Mouse (Mus musculus): ENCODE data around the gene Tank. TPM values are rescaled to one million over a fixed set of nuclear protein-coding genes. Genes with fewer than 3 reads are reported as not detected.

Gene Tank
- polyA plus RNA-seq, 1 experiment from 2014 or later, result 28.3 TPM

DNA sequence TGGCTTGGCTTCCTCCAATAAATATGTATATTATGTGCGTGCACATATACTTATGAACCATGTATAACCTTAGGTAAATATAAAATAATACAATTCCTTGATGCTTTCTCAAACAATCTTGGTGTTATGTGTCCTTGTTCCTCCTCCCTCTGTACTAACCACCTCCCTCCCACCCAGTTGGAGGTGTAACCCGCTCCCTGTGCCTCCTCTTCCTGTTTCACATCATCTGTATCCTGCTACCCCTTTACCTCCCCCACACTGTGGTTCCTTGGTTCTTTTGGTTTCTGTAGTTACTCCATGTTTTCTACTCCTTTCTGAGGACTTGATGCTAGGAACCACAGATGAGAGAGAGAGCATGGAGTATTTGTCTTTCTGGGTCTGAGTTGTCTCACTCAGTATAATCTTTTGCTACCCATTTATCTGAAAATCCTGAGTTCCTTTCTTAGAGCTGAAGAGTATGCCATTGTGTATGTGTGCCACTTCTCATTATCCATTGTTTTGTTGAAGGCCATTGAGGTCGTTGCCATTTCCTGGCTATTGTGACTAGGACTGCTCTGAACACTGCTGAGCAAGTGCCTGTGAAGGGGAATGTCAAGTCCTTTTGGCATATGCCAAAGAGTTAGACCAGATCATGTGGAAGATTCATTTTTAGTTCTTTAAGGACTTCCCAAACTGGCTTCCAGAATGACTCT is 52.6 kb downstream of the Tank start:
- Histone ChIP-seq H3K4me3 (replicated peaks) (no peak overlapping the region), H3K4me1 (replicated peaks) (no peaks in the 10 kb centered on the region), H3K27ac (no peak overlapping the region), H3K4me2 (replicated peaks) (no peak overlapping the region), H3K36me3 (peaks cover 16% of the 10 kb centered on the region), H3K27me3 (no peaks in the 10 kb centered on the region), H3K9ac (replicated peaks) (no peak overlapping the region), H3K9me3 (no peaks in the 10 kb centered on the region)
- ATAC-seq, result no peak
- 77% methylated on average over 3 of the region's 3 CpGs for WGBS

DNA sequence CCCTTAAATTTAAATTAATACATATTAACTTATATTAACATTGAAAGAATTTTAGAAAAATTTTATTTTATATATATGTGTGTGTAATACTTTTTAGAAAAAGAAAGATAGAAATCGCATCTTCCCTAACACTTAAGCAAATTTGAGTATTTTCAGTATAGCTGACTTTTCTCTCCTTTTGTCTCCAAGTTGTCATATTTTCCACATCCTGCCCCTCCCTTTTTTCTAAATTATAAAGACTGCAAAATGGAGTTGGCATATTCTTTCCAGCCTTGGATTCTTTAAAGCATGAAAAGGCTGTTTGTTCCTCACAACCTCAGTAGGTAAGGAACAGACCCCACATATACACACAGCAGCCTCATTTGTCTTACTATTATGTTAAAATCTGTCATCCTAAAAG is 56.7 kb downstream of the Tank start:
- Histone ChIP-seq H3K4me2 (replicated peaks) (no peak overlapping the region), H3K9ac (replicated peaks) (no peak overlapping the region), H3K4me1 (replicated peaks) (no peaks in the 10 kb centered on the region), H3K27ac (no peak overlapping the region), H3K36me3 (peaks cover under 1% of the 10 kb centered on the region; the same call in 1 of the 2 replicates), H3K4me3 (replicated peaks) (no peak overlapping the region), H3K9me3 (no peaks in the 10 kb centered on the region), H3K27me3 (no peaks in the 10 kb centered on the region)
- no peak for ATAC-seq
- 96% methylated on average over 1 of the region's 1 CpGs for WGBS

DNA sequence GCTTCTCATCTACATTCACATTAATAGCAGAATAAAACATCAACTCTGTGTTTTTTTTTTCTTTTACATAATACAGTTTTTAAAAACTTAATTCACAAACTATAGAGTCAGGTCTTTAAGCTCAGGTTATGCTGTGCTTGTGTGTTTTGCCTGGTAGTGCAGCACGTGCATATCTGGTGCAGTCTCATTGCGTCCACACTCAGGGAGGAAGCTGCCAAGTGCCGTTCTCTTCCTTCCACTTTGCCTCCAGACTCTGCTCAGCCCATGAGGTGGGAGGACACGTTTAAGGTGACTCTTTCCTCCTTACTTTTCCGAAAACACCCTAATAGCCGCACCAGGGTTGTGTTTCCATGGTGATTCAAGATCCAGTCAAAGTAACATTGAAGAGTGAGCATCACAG is 59.8 kb downstream of the Tank start:
- Histone ChIP-seq H3K9me3 (no peaks in the 10 kb centered on the region), H3K4me1 (replicated peaks) (no peaks in the 10 kb centered on the region), H3K36me3 (no peaks in the 10 kb centered on the region), H3K9ac (replicated peaks) (no peak overlapping the region), H3K27me3 (no peaks in the 10 kb centered on the region), H3K27ac (no peak overlapping the region), H3K4me2 (replicated peaks) (no peak overlapping the region), H3K4me3 (replicated peaks) (no peak overlapping the region)
- 77% methylated on average over 6 of the region's 6 CpGs for WGBS
- no peak for ATAC-seq

DNA sequence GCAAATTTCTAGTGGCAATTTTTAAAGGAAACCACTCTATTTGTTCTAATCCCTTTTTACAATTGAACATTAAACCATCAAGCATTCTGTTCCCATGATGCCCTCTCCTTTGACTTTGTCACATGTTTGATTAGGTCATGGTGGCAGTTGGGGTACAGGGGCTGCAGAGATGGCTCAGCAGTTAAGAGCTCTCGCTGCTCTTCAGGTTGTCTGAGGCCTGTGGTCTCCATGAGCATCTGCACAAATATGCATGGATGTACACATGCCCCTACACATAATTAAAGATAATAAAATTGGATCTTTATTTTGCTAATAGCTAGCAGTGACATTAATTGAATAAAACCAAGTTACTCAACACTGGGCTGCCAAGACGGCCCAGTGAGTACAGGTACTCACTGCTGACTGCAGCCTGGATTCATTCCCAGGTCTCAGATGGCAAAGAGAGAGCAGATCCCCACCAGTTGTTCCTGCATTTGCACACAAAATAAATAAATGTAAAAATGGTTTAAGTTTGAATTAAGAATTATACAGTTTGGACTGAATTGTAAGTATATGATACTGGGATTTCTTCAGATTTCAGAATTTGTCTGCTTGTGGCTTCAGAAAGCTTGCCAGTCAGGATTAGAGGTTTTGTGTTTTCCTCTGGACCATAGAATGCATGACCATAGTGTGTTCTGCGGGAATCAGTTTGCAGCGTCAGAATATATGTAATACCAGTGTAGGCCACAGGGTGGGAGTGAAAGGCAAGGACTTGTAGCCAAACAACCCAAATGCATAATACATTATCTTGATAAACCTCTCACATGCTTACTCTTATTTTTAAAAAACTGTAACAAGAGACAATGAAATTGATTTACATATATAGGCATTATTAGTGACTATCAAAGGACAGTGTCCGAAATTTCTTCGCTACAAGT is 64.3 kb downstream of the Tank start:
- Histone ChIP-seq H3K9me3 (no peaks in the 10 kb centered on the region), H3K36me3 (no peaks in the 10 kb centered on the region), H3K27ac (no peak overlapping the region), H3K9ac (replicated peaks) (no peak overlapping the region), H3K4me1 (replicated peaks) (no peaks in the 10 kb centered on the region), H3K4me3 (replicated peaks) (no peak overlapping the region), H3K4me2 (replicated peaks) (no peak overlapping the region), H3K27me3 (no peaks in the 10 kb centered on the region)
- WGBS, result 53% methylated on average over 6 of the region's 6 CpGs
- ATAC-seq, result peak; percentile 89

DNA sequence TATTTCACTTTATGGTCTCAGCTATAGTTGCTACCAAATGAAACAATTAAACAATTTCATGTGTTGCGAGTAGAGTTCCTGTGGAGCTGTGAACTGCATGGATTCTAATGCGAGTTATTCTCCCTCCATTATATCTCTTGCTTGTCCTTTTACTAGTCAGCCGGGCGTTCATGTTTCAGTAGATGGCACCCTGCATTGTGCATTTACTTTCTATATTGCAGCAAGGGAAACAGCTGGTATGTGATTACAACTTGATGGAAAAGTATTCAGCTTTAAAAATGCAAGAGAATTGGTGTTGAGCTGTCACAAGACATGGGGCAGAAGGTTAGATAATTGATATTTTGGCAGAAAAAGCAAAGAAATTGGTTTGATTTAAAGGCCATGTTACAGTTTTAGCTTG is 72.8 kb downstream of the Tank start:
- peaks cover 10% of the 10 kb centered on the region for H3K4me1 ChIP-seq (replicated peaks)
- no peak for ATAC-seq
- H3K4me2 ChIP-seq (replicated peaks), result no peak overlapping the region
- no peaks in the 10 kb centered on the region for H3K9me3 ChIP-seq
- no peak overlapping the region for H3K4me3 ChIP-seq (replicated peaks)
- peaks cover 8% of the 10 kb centered on the region for H3K36me3 ChIP-seq
- 79% methylated on average over 4 of the region's 4 CpGs for WGBS
- H3K9ac ChIP-seq (replicated peaks), result no peak overlapping the region
- H3K27me3 ChIP-seq, result no peaks in the 10 kb centered on the region
- no peak overlapping the region for H3K27ac ChIP-seq

DNA sequence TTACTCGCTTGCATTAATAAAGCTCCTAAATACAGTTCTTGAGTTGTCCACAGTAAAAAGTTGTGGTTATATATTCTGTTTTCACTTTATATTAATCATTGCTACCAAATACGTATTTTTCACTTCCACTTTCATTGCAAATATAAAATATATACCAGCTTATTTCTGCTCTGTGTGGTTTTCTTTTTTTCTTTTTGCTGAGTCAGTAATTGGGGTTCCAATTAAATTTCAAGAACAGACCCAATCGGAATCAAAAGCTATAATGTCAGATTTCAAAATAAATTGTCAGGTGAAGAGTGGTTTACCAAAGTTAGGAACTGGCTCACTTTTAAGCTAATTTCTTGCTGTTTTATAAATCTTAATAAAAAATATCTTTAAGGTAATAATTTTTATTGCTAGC is 73.3 kb downstream of the Tank start:
- H3K4me2 ChIP-seq (replicated peaks), result no peak overlapping the region
- no peaks in the 10 kb centered on the region for H3K27me3 ChIP-seq
- H3K9ac ChIP-seq (replicated peaks), result no peak overlapping the region
- H3K9me3 ChIP-seq, result no peaks in the 10 kb centered on the region
- peaks cover 8% of the 10 kb centered on the region for H3K36me3 ChIP-seq
- no peak for ATAC-seq
- WGBS, result 95% methylated on average over 3 of the region's 3 CpGs
- no peak overlapping the region for H3K27ac ChIP-seq
- H3K4me1 ChIP-seq (replicated peaks), result peaks cover 10% of the 10 kb centered on the region
- no peak overlapping the region for H3K4me3 ChIP-seq (replicated peaks)

DNA sequence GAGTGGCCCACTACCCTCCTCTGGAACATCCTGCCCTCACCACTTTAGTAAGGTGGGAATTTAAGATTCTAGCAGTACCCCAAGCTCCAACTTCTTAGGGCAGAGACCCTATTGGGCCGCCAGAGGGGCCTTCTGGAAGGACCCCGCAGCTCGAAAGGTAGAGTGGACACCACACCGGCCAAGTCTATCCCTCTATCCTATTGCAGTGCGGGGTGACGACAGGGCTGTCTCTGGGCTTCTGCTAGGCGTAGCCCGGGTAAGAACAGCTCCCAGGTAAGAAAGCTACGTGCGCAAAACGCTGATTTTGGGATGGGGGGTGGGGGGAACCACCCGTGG is 76.6 kb downstream of the Tank start:
- peaks cover 11% of the 10 kb centered on the region for H3K27me3 ChIP-seq
- peak overlapping the region; percentile 83 for H3K4me2 ChIP-seq (replicated peaks)
- peak; percentile 61 for ATAC-seq
- 9% methylated on average over 12 of the region's 12 CpGs for WGBS
- H3K27ac ChIP-seq, result peak overlapping the region; percentile 93
- no peaks in the 10 kb centered on the region for H3K9me3 ChIP-seq
- H3K4me1 ChIP-seq (replicated peaks), result peaks cover 12% of the 10 kb centered on the region
- H3K36me3 ChIP-seq, result peaks cover 4% of the 10 kb centered on the region
- H3K4me3 ChIP-seq (replicated peaks), result peak overlapping the region; percentile 59
- H3K9ac ChIP-seq (replicated peaks), result peak overlapping the region; percentile 81

DNA sequence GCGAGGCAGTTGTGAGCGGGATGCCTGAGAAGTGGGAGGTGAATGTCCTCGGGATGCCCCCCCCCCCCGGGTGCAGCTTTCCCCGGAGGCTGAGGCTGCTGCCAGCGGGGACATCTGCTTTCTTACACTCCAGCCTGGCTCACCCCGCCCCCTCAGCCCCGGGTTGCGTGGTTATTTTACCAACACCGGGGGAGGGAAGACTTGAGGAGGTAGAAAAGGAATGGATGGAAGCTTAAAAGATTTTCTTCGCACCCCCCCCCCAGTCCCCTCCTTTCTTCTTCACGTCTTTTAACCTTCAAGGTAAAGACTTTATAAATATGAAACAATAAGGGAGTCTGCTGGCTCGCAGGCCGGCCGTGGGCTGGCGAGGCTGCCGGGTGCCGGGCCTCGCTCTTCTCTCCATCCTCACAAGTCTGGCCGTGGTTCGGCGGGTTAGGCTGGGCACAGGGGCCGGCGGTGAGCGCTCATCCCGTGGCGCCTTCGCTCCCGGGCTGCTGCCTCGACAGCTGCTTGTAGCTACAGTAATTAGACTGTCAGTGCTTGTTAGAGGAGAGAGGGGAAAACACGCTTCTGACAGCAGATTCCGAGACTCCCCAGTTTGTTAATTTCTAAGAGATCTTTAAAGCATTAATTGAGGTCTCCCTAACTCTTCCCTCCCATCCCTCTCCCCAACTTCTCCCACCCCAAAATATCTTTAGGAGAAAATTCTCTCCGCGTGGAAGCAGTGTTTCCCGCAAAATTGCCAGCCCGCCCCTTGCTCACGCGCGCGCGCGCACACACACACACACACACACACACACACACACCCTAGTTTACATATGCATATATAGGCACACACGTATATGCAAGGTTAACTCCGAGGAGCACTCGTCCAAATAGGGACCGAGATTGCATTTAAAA is 77.2 kb downstream of the Tank start:
- H3K9ac ChIP-seq (replicated peaks), result peak overlapping the region; percentile 81
- H3K4me2 ChIP-seq (replicated peaks), result peak overlapping the region; percentile 83
- H3K36me3 ChIP-seq, result no peaks in the 10 kb centered on the region
- under 1% methylated on average over 44 of the region's 46 CpGs for WGBS
- H3K4me3 ChIP-seq (replicated peaks), result peak overlapping the region; percentile 59
- peaks cover 11% of the 10 kb centered on the region for H3K27me3 ChIP-seq
- H3K27ac ChIP-seq, result peak overlapping the region; percentile 93
- peak; percentile 78 for ATAC-seq
- no peaks in the 10 kb centered on the region for H3K9me3 ChIP-seq
- peaks cover 12% of the 10 kb centered on the region for H3K4me1 ChIP-seq (replicated peaks)

DNA sequence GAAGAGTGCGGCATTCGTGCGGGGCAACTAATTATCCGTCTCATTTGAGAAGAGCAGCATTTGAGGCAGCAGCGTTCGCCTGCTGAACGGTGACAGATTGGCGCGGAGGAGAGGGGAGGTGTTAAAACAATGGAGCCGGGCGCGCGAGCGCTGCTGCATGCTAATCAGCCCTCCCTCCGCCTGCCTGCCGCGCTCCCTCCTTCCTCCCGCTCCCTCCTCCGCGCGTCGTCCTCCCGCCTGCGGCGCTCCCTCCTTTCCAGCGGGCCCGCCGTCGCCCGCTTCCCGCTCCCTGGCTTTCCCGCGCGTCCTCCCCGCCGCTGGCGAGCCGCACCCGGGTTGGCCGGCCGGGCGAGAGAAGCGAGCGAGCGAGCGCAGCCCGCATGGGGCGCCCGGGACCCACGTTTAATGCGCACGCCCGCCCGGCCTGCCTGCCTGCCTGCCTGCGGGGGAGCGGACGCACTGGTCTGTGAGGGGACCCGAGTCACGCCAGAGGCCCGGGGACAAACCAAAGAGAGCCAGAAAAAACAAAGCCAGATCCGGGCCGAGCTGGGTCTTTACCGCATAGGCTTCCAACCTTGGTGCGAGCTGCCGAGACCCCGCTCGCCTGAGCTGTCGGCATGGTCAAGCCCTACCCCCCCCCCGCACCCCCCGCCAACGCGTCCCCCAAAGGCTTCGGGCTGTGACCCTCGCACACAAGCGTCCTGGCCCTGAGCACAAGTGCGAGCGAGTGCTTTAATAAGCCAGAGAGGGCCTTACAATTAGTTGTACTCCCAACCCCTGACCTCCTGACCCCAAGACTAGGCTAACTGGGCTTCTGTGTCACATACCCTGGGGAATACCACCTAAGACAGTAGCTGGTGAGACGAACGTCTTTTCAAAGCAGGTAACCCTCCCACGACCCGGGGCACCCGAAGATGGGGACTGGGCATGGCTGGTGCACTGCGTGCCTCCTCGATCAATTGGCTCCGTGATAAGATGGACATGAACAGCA is 78.3 kb downstream of the Tank start:
- H3K9ac ChIP-seq (replicated peaks), result peak overlapping the region; percentile 81
- WGBS, result under 1% methylated on average over 76 of the region's 85 CpGs
- H3K4me2 ChIP-seq (replicated peaks), result peak overlapping the region; percentile 83
- peaks cover 11% of the 10 kb centered on the region for H3K27me3 ChIP-seq
- peak; percentile 91 for ATAC-seq
- peak overlapping the region; percentile 59 for H3K4me3 ChIP-seq (replicated peaks)
- H3K27ac ChIP-seq, result peak overlapping the region; percentile 93
- peaks cover 12% of the 10 kb centered on the region for H3K4me1 ChIP-seq (replicated peaks)
- H3K36me3 ChIP-seq, result no peaks in the 10 kb centered on the region
- no peaks in the 10 kb centered on the region for H3K9me3 ChIP-seq

DNA sequence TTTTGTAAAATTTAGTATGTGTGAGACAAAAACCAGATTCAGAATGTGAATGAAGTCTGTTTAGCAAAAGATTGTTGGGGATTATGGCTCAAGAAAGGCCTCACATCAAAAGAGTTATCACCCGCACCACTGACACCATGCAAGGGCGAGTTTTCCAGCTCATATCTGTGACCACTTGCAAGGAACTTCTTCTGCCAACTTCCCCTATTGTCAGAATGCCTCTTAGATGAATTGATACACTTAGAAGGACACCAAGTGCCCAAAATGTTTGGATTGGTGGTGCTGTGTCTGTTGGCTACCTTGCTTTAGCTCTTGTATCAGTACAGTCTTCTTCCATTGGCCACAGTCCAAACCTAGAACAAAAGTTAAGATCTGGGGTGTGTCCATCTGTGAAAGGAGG is 80.9 kb downstream of the Tank start:
- no peak for ATAC-seq
- no peak overlapping the region for H3K9ac ChIP-seq (replicated peaks)
- no peaks in the 10 kb centered on the region for H3K36me3 ChIP-seq
- H3K27ac ChIP-seq, result no peak overlapping the region
- H3K27me3 ChIP-seq, result peaks cover 11% of the 10 kb centered on the region
- H3K4me2 ChIP-seq (replicated peaks), result no peak overlapping the region
- 56% methylated on average over 2 of the region's 2 CpGs for WGBS
- H3K9me3 ChIP-seq, result no peaks in the 10 kb centered on the region
- peaks cover 14% of the 10 kb centered on the region for H3K4me1 ChIP-seq (replicated peaks)
- H3K4me3 ChIP-seq (replicated peaks), result no peak overlapping the region

DNA sequence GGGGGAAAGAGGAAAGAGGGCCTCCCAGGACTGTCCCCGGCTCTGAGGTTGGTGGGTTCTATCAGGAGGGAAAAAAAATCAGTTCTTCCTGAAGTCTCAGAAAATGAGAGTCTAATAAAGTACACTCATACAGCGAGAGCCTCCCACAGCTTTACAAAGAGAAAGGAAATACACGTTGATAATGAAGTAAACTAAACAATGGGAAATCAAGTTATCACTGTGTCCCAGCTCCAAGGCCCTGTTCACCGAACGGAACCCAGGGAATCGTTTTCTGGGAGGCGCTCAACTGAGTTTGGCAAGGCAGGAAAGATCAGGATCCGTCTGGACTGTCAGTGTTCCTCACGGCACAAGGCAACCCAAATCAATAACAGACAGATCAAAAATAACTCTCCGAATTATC is 84.4 kb downstream of the Tank start:
- H3K27ac ChIP-seq, result no peak overlapping the region
- peaks cover 11% of the 10 kb centered on the region for H3K27me3 ChIP-seq
- no peak overlapping the region for H3K4me3 ChIP-seq (replicated peaks)
- 0 out of 2 replicates have a peak, but pooled peaks cover 3% of the 10 kb centered on the region for H3K4me1 ChIP-seq (replicated peaks)
- ATAC-seq, result no peak
- no peaks in the 10 kb centered on the region for H3K36me3 ChIP-seq
- H3K9me3 ChIP-seq, result no peaks in the 10 kb centered on the region
- H3K9ac ChIP-seq (replicated peaks), result no peak overlapping the region
- no peak overlapping the region for H3K4me2 ChIP-seq (replicated peaks)
- WGBS, result 80% methylated on average over 10 of the region's 10 CpGs
